Mouse (Mus musculus) heart, embryonic 16.5 days (tissue): ENCODE data around the gene Mgme1. TPM values are rescaled to one million over a fixed set of nuclear protein-coding genes. Genes with fewer than 3 reads are reported as not detected.
A peak's percentile ranks its signal among the peaks of the same experiment; 100 is the strongest.

Experiments
- ATAC-seq: fragments of 200-750 bp; cut with Nextera tagmentation; replicated peaks from 2 replicates; pipeline ENCODE4 v1.8.0; 2017; ENCODE audit warnings: moderate number of reproducible peaks; ENCODE audit not compliant: insufficient read depth, low FRiP score; ENCODE audit errors: extremely low read depth
- H3K27ac ChIP-seq: fragments of 300-500 bp; sonication (generic); 2 replicates; pipeline ENCODE4 v1.5.1; 2014; ENCODE audit warnings: mild to moderate bottlenecking, low read length, control low read depth, moderate library complexity
- H3K27me3 ChIP-seq: fragments of 300-500 bp; sonication (generic); 2 replicates; pipeline ENCODE4 v1.6.1; 2014; ENCODE audit warnings: low read length, mixed read lengths; ENCODE audit not compliant: control insufficient read depth, insufficient read depth
- H3K36me3 ChIP-seq: fragments of 300-500 bp; sonication (generic); 2 replicates; pipeline ENCODE4 v1.6.1; 2014; ENCODE audit not compliant: control insufficient read depth, insufficient read depth
- H3K4me1 ChIP-seq: fragments of 300-500 bp; sonication (generic); 2 replicates; pipeline ENCODE4 v1.6.1; 2014; ENCODE audit warnings: low read length, mixed read lengths; ENCODE audit not compliant: control insufficient read depth, insufficient read depth
- H3K4me2 ChIP-seq: fragments of 300-500 bp; sonication (generic); 2 replicates; pipeline ENCODE4 v1.6.1; 2014; ENCODE audit warnings: low read depth, mild to moderate bottlenecking, control low read depth, low read length
- H3K4me3 ChIP-seq: fragments of 300-500 bp; sonication (generic); 2 replicates; pipeline ENCODE4 v1.5.1; 2014; ENCODE audit warnings: mild to moderate bottlenecking, control low read depth, low read length
- H3K9ac ChIP-seq: fragments of 300-500 bp; sonication (generic); 2 replicates; pipeline ENCODE4 v1.6.1; 2014; ENCODE audit warnings: low read length, control low read depth
- H3K9me3 ChIP-seq: fragments of 300-500 bp; sonication (generic); replicated peaks from 2 replicates; pipeline ENCODE4 v1.6.1; 2016; ENCODE audit warnings: low read length; ENCODE audit not compliant: control insufficient read depth
- WGBS: fragments of 180-500 bp; shearing (Covaris S2); extraction: QIAGEN DNeasy Blood & Tissue Kit; methylation state at CpG from one replicate; pipeline ENCODE4 v1.1.7; 2014; 5-methylcytosine and 5-hydroxymethylcytosine counted together
- polyA plus RNA-seq: library from polyadenylated mRNA; unstranded; fragments of >200 nt; fragmentation: Nextera tagmentation; extraction: Ambion mirVana; gene quantifications from 2 replicates; pipeline ENCODE4 v1.2.1, GENCODE M21; 2015

The Mgme1 gene
- polyA plus RNA-seq, 1 experiment from 2014 or later = 28.0 TPM

DNA sequence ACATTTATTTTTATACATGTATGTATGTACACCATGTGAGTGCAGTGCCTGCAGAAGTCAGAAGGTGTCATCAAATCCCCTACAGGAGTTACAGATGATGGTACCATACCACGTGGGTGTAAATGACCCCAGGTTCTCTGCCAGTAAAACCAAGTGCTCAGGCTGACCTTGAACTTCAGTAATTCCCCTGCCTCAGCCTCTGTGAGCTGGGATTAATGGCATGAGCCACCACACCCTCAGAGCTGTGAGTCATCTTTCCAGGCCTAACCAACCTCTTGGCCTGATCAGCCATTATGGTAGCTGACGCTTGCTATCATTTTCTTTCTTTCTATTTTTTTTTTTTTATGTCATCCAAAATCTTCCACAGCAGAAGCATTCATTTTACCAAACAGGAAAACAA is 40.9 kb downstream of the Mgme1 start:
- H3K9ac ChIP-seq = no peak overlapping the region
- H3K27ac ChIP-seq = no peak overlapping the region
- no peaks in the 10 kb centered on the region for H3K27me3 ChIP-seq
- WGBS = 78% methylated on average over 2 of the region's 2 CpGs
- ATAC-seq = no peak
- no peaks in the 10 kb centered on the region for H3K36me3 ChIP-seq
- no peak overlapping the region for H3K4me2 ChIP-seq
- H3K4me3 ChIP-seq = no peak overlapping the region
- H3K4me1 ChIP-seq = no peaks in the 10 kb centered on the region
- H3K9me3 ChIP-seq = no peaks in the 10 kb centered on the region

DNA sequence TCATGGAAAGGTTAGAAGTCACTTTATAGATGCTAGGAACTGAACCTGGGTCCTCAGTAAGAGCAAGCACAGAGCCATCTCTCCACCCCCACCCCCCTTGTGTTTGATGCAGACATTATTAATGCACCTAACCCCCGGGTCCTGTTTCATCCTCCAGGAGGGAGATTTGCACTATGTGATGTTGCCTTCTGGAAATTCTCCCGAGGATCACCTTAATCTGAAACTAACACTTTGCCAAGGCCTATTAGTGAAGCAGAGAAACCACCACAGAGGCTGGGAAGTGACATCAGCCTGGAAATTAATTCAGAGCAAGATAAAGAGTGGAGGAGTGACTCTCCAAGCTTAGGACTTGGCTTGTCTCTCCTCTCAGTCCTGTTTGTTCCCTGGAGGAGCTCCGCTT is 53.8 kb downstream of the Mgme1 start:
- peaks cover 17% of the 10 kb centered on the region for H3K27me3 ChIP-seq
- 58% methylated on average over 3 of the region's 3 CpGs for WGBS
- H3K9me3 ChIP-seq = no peaks in the 10 kb centered on the region
- H3K4me2 ChIP-seq = no peak overlapping the region
- no peak overlapping the region for H3K9ac ChIP-seq
- ATAC-seq = no peak
- H3K4me3 ChIP-seq = no peak overlapping the region
- H3K27ac ChIP-seq = no peak overlapping the region
- H3K4me1 ChIP-seq = no peaks in the 10 kb centered on the region
- H3K36me3 ChIP-seq = no peaks in the 10 kb centered on the region

GRCm38 (mm10) chr2:144329451-144329850 is 59.0 kb downstream of the Mgme1 start:
- no peaks in the 10 kb centered on the region for H3K36me3 ChIP-seq
- H3K27ac ChIP-seq = no peak overlapping the region
- peak overlapping the region; percentile 80 for H3K4me2 ChIP-seq
- peak overlapping the region; percentile 11 for H3K4me3 ChIP-seq
- no peaks in the 10 kb centered on the region for H3K9me3 ChIP-seq
- WGBS = 4% methylated on average over 9 of the region's 10 CpGs
- no peak for ATAC-seq
- H3K4me1 ChIP-seq = peaks cover 26% of the 10 kb centered on the region
- peaks cover 56% of the 10 kb centered on the region for H3K27me3 ChIP-seq
- no peak overlapping the region for H3K9ac ChIP-seq

DNA sequence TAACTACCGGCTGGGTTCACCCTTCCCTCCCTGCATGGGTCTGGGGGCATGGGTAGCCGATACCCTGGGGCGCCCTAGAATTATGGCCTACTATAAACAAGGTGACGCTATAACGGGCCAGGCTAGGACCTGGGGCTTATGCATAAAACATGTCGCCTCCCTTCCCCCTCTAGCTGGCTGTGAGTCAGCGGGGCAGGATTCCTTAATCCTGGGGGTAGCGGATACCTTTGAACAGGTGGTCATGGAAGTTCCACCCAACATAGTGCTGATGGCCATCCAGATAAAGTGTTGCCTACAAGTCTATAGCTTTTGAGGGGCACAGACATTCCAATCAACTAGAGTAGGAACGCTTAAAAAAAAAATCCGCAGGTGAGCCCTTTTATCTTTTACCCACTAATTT is 59.5 kb downstream of the Mgme1 start:
- 10% methylated on average over 10 of the region's 10 CpGs for WGBS
- no peaks in the 10 kb centered on the region for H3K36me3 ChIP-seq
- H3K27ac ChIP-seq = no peak overlapping the region
- peak overlapping the region; percentile 80 for H3K4me2 ChIP-seq
- H3K4me1 ChIP-seq = peaks cover 26% of the 10 kb centered on the region
- peak overlapping the region; percentile 11 for H3K4me3 ChIP-seq
- H3K27me3 ChIP-seq = peaks cover 56% of the 10 kb centered on the region
- H3K9ac ChIP-seq = no peak overlapping the region
- no peak for ATAC-seq
- no peaks in the 10 kb centered on the region for H3K9me3 ChIP-seq

DNA sequence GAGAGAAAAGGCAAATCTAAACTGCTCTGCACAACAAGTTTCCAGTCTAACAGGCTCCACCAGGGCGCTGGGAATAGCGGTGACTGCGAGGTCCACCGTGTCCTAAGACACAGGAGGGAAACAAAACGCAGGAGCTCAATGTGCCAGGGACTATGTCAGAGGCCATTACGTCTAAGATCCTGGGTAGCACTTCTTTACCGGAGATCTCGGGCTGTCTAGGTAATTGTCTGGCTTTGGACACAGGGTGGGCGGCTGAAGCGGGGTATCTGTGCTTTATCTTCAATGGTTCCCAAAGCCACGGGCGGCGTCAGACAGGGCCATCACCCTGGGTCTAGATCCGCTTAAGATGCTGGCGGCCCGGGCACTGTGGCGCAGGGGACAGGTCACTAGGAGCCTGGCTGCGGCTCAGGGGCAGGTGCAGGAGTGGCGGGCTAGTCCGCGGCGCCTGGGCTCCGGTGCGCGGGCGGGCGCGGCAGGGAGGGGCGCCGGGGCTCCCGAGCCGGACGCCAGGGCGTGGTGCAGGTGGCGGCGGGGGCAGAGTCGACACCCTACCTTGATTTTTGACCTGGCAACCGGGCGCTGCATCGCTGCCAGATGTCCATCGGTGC is 60.0 kb downstream of the Mgme1 start:
- WGBS = under 1% methylated on average over 41 of the region's 41 CpGs

More for the DNA sequence above, 60.0 kb downstream of the Mgme1 start:
- Histone ChIP-seq H3K4me3 (peak overlapping the region; percentile 51), H3K4me1 (peaks cover 26% of the 10 kb centered on the region), H3K9ac (peak overlapping the region; percentile 42; the same call in 1 of the 2 replicates), H3K27ac (no peak overlapping the region), H3K9me3 (no peaks in the 10 kb centered on the region), H3K4me2 (peak overlapping the region; percentile 80), H3K27me3 (peaks cover 56% of the 10 kb centered on the region), H3K36me3 (no peaks in the 10 kb centered on the region)
- ATAC-seq = no peak

Other genes with a start within 250 kb of the Mgme1 start
- not detected in 2 replicates for gene Banf2, start 237.6 kb upstream of the Mgme1 start, polyA plus RNA-seq
- gene Snx5, start 243 bp downstream of the Mgme1 start, polyA plus RNA-seq = 79.2 and 95.3 TPM in 2 replicates
- 0.14 and 0.76 TPM in 2 replicates for gene Ovol2, start 61.5 kb downstream of the Mgme1 start, polyA plus RNA-seq
- 27.2 and 28.0 TPM in 2 replicates for gene Kat14, start 98.3 kb downstream of the Mgme1 start, polyA plus RNA-seq
- gene Pet117, start 98.3 kb downstream of the Mgme1 start, polyA plus RNA-seq = 2.9 and 3.9 TPM in 2 replicates